Mouse (Mus musculus) G1E (cell line): ENCODE measurements at regions not wholly inside any gene's neighbourhood (a gene's known extent, or its start where the extent isn't known, plus 50 kb on each side); places are given as distances from the start of the nearest gene placed in this dataset.

Experiments used
- CTCF ChIP-seq: IDR thresholded peaks from 2 replicates; pipeline ENCODE4 v1.5.1; 2012; ENCODE audit warnings: low read depth, low read length, inconsistent platforms, mixed read lengths
- GATA1 ChIP-seq: IDR thresholded peaks from 2 replicates; pipeline ENCODE4 v1.6.1; 2012; ENCODE audit warnings: borderline replicate concordance, low read length, inconsistent platforms, mixed read lengths
- GATA2 ChIP-seq: IDR thresholded peaks from 2 replicates; pipeline ENCODE4 v1.6.1; 2012; ENCODE audit warnings: low read depth, low read length, inconsistent platforms, borderline replicate concordance
- TAL1 ChIP-seq: conservative IDR thresholded peaks from 2 replicates; pipeline ENCODE4 v1.6.1; 2012; ENCODE audit warnings: low read depth, low read length, inconsistent platforms, mixed read lengths

DNA sequence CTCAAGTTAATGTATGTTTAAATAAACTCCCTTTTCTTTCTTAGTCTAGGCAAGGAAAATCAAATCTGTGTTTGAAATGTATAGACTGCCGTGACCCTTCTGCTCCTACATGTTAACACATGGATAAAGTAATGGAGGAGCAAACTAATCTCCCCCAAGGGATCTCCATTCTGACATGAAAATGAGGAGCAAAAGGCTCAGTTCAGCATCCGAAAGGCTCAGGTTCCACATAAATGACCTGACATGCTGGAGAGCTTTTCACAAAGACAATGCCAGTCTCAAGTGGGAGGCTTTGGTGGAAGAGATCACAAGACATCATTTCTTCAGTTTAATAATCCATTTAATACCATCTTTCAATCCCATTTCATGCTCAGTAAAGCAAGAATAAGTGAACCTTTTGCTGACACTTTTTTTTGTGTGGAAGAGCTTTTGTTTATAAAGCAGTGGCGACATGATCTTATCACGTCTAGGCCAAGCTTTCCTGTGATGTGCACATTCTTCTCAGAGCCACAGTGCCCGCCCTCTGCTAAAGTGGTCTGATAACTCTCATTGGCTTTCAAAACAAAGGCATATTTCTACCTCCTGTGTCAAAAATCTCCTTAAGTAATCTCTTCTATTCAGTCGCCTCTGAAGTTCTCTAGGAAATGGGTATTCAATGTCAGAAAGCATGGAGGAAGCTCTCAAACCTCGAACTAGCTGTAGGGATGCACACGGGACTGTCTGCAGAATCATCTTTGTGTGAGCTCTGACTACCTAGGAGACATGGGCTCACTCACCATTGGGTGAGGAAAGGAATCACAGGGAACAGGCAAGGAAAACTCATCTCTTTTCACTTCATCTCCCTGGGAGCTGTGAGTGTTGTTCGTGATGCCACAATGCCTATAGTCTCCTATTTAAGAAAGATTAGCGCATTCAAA, 271.7 kb upstream of the Sash1 start:
- TF ChIP-seq GATA1: no peak
- no peak for TF ChIP-seq CTCF
- TF ChIP-seq TAL1: no peak
- TF ChIP-seq GATA2: no peak
